Mouse (Mus musculus): ENCODE data around the gene Vsig10l. TPM values are rescaled to one million over a fixed set of nuclear protein-coding genes. Genes with fewer than 3 reads are reported as not detected.

The Vsig10l gene
- polyA plus RNA-seq, 1 experiment from 2014 or later: 1.8 TPM

GRCm38 (mm10) chr7:43463976-43464375 lies 1.0 kb downstream of the Vsig10l start:
- H3K4me2 ChIP-seq: no peak overlapping the region
- H3K36me3 ChIP-seq: no peaks in the 10 kb centered on the region
- H3K4me1 ChIP-seq (replicated peaks): peaks cover 17% of the 10 kb centered on the region; the same call in 1 of the 2 replicates
- 76% methylated on average over 7 of the region's 7 CpGs for WGBS
- H3K27ac ChIP-seq: no peak overlapping the region
- H3K4me3 ChIP-seq (replicated peaks): no peak overlapping the region
- no peak for ATAC-seq (ENCODE audit: insufficient number of reproducible peaks, insufficient read depth, low FRiP score, low TSS enrichment, low read depth)
- H3K9ac ChIP-seq (replicated peaks): no peak overlapping the region
- peaks cover 46% of the 10 kb centered on the region for H3K27me3 ChIP-seq
- H3K9me3 ChIP-seq: no peaks in the 10 kb centered on the region

GRCm38 (mm10) chr7:43464864-43465343 lies 2.0 kb downstream of the Vsig10l start:
- no peak overlapping the region for H3K27ac ChIP-seq
- H3K4me1 ChIP-seq (replicated peaks): peaks cover 17% of the 10 kb centered on the region; the same call in 1 of the 2 replicates
- H3K4me2 ChIP-seq: peak overlapping the region; percentile 82
- peak overlapping the region; percentile 44; the same call in 1 of the 2 replicates for H3K9ac ChIP-seq (replicated peaks)
- peak; percentile 50; the same call in 1 of the 2 replicates for ATAC-seq (ENCODE audit: insufficient number of reproducible peaks, insufficient read depth, low FRiP score, low TSS enrichment, low read depth)
- H3K36me3 ChIP-seq: no peaks in the 10 kb centered on the region
- H3K9me3 ChIP-seq: no peaks in the 10 kb centered on the region
- peaks cover 46% of the 10 kb centered on the region for H3K27me3 ChIP-seq
- H3K4me3 ChIP-seq (replicated peaks): peak overlapping the region; percentile 48
- WGBS: 6% methylated on average over 35 of the region's 35 CpGs

- H3K27me3 ChIP-seq: peaks cover 46% of the 10 kb centered on the region
- no peaks in the 10 kb centered on the region for H3K36me3 ChIP-seq
- H3K4me2 ChIP-seq: peak overlapping the region; percentile 82
- peak; percentile 73 for ATAC-seq (ENCODE audit: insufficient number of reproducible peaks, insufficient read depth, low FRiP score, low TSS enrichment, low read depth)
- peak overlapping the region; percentile 48 for H3K4me3 ChIP-seq (replicated peaks)
- peaks cover 17% of the 10 kb centered on the region; the same call in 1 of the 2 replicates for H3K4me1 ChIP-seq (replicated peaks)
- no peak overlapping the region for H3K27ac ChIP-seq
- H3K9me3 ChIP-seq: no peaks in the 10 kb centered on the region
- WGBS: under 1% methylated on average over 33 of the region's 33 CpGs
- peak overlapping the region; percentile 44; the same call in 1 of the 2 replicates for H3K9ac ChIP-seq (replicated peaks)
These were observed 2.6 kb downstream of the Vsig10l start for GRCm38 (mm10) chr7:43465344-43466098.

- Histone ChIP-seq H3K9ac (replicated peaks) (peak overlapping the region; percentile 37; the same call in 1 of the 2 replicates), H3K4me2 (peak overlapping the region; percentile 82), H3K4me1 (replicated peaks) (peaks cover 17% of the 10 kb centered on the region; the same call in 1 of the 2 replicates), H3K9me3 (no peaks in the 10 kb centered on the region), H3K36me3 (no peaks in the 10 kb centered on the region), H3K4me3 (replicated peaks) (peak overlapping the region; percentile 48), H3K27me3 (peaks cover 46% of the 10 kb centered on the region), H3K27ac (no peak overlapping the region)
- WGBS: 1% methylated on average over 33 of the region's 33 CpGs
- ATAC-seq (ENCODE audit: insufficient number of reproducible peaks, insufficient read depth, low FRiP score, low TSS enrichment, low read depth): peak; percentile 49
These were observed 3.2 kb downstream of the Vsig10l start for GRCm38 (mm10) chr7:43466099-43466694.

GRCm38 (mm10) chr7:43470373-43470772 lies 7.4 kb downstream of the Vsig10l start:
- Histone ChIP-seq H3K36me3 (peaks cover 7% of the 10 kb centered on the region), H3K27me3 (peaks cover 46% of the 10 kb centered on the region), H3K27ac (no peak overlapping the region), H3K4me2 (no peak overlapping the region), H3K9me3 (no peaks in the 10 kb centered on the region), H3K4me1 (replicated peaks) (0 out of 2 replicates have a peak, but pooled peaks cover 8% of the 10 kb centered on the region), H3K9ac (replicated peaks) (no peak overlapping the region), H3K4me3 (replicated peaks) (no peak overlapping the region)
- no peak for ATAC-seq (ENCODE audit: insufficient number of reproducible peaks, insufficient read depth, low FRiP score, low TSS enrichment, low read depth)
- WGBS: 44% methylated on average over 8 of the region's 8 CpGs

GRCm38 (mm10) chr7:43475706-43476105 lies 12.8 kb downstream of the Vsig10l start:
- no peak for ATAC-seq (ENCODE audit: insufficient number of reproducible peaks, insufficient read depth, low FRiP score, low TSS enrichment, low read depth)
- Histone ChIP-seq H3K27ac (no peak overlapping the region), H3K36me3 (peaks cover 7% of the 10 kb centered on the region), H3K4me2 (no peak overlapping the region), H3K27me3 (peaks cover 70% of the 10 kb centered on the region), H3K4me1 (replicated peaks) (0 out of 2 replicates have a peak, but pooled peaks cover 4% of the 10 kb centered on the region), H3K9me3 (no peaks in the 10 kb centered on the region), H3K9ac (replicated peaks) (no peak overlapping the region), H3K4me3 (replicated peaks) (no peak overlapping the region)
- WGBS: 8% methylated on average over 23 of the region's 23 CpGs

- H3K4me2 ChIP-seq: 0 out of 2 replicates have a peak overlapping the region, but pooled peaks have one; percentile 6
- H3K9me3 ChIP-seq: no peaks in the 10 kb centered on the region
- ATAC-seq (ENCODE audit: insufficient number of reproducible peaks, insufficient read depth, low FRiP score, low TSS enrichment, low read depth): no peak
- 0 out of 2 replicates have a peak, but pooled peaks cover 4% of the 10 kb centered on the region for H3K4me1 ChIP-seq (replicated peaks)
- no peak overlapping the region for H3K9ac ChIP-seq (replicated peaks)
- H3K36me3 ChIP-seq: peaks cover 7% of the 10 kb centered on the region
- peaks cover 70% of the 10 kb centered on the region for H3K27me3 ChIP-seq
- no peak overlapping the region for H3K27ac ChIP-seq
- H3K4me3 ChIP-seq (replicated peaks): no peak overlapping the region; the same call in 1 of the 2 replicates
- 2% methylated on average over 13 of the region's 13 CpGs for WGBS
These were observed 13.4 kb downstream of the Vsig10l start for GRCm38 (mm10) chr7:43476376-43476775.

- Histone ChIP-seq H3K27me3 (peaks cover 35% of the 10 kb centered on the region), H3K36me3 (no peaks in the 10 kb centered on the region), H3K9ac (replicated peaks) (no peak overlapping the region), H3K27ac (no peak overlapping the region), H3K4me3 (replicated peaks) (no peak overlapping the region), H3K9me3 (no peaks in the 10 kb centered on the region), H3K4me1 (replicated peaks) (peaks cover 10% of the 10 kb centered on the region; the same call in 1 of the 2 replicates), H3K4me2 (no peak overlapping the region)
- no peak for ATAC-seq (ENCODE audit: insufficient number of reproducible peaks, insufficient read depth, low FRiP score, low TSS enrichment, low read depth)
- WGBS: 72% methylated on average over 3 of the region's 3 CpGs
These were observed 18.2 kb downstream of the Vsig10l start for GRCm38 (mm10) chr7:43481191-43481590.

- WGBS: 59% methylated on average over 8 of the region's 8 CpGs
- Histone ChIP-seq H3K27ac (no peak overlapping the region), H3K4me2 (no peak overlapping the region), H3K4me3 (replicated peaks) (no peak overlapping the region), H3K9me3 (no peaks in the 10 kb centered on the region), H3K36me3 (no peaks in the 10 kb centered on the region), H3K4me1 (replicated peaks) (peaks cover 6% of the 10 kb centered on the region; the same call in 1 of the 2 replicates), H3K9ac (replicated peaks) (no peak overlapping the region), H3K27me3 (peaks cover 27% of the 10 kb centered on the region)
- ATAC-seq (ENCODE audit: insufficient number of reproducible peaks, insufficient read depth, low FRiP score, low TSS enrichment, low read depth): 0 out of 2 replicates have a peak, but pooled peaks have one; percentile 32
These were observed 19.3 kb downstream of the Vsig10l start for GRCm38 (mm10) chr7:43482090-43482716.

- Histone ChIP-seq H3K9me3 (no peaks in the 10 kb centered on the region), H3K4me2 (no peak overlapping the region), H3K27ac (no peak overlapping the region), H3K4me1 (replicated peaks) (peaks cover 6% of the 10 kb centered on the region; the same call in 1 of the 2 replicates), H3K36me3 (no peaks in the 10 kb centered on the region), H3K4me3 (replicated peaks) (no peak overlapping the region), H3K27me3 (peaks cover 18% of the 10 kb centered on the region), H3K9ac (replicated peaks) (no peak overlapping the region)
- WGBS: 12% methylated on average over 10 of the region's 10 CpGs
- ATAC-seq (ENCODE audit: insufficient number of reproducible peaks, insufficient read depth, low FRiP score, low TSS enrichment, low read depth): no peak
These were observed 20.3 kb downstream of the Vsig10l start for GRCm38 (mm10) chr7:43483236-43483635.

Data from limb, embryonic 12.5 days (tissue).